Mouse (Mus musculus) embryo, embryonic 11 days (tissue): ENCODE data around the gene Tmem107.
"Not testable (repeated sequence)": the region's sequence is repeated elsewhere in the genome, so short reads cannot be mapped to it uniquely, and the experiment has no call there.

ENCODE experiments used
- DNase-seq: peaks from one replicate; pipeline ENCODE4 v3.0.0-alpha.2; 2015

Tmem107 gene

DNA sequence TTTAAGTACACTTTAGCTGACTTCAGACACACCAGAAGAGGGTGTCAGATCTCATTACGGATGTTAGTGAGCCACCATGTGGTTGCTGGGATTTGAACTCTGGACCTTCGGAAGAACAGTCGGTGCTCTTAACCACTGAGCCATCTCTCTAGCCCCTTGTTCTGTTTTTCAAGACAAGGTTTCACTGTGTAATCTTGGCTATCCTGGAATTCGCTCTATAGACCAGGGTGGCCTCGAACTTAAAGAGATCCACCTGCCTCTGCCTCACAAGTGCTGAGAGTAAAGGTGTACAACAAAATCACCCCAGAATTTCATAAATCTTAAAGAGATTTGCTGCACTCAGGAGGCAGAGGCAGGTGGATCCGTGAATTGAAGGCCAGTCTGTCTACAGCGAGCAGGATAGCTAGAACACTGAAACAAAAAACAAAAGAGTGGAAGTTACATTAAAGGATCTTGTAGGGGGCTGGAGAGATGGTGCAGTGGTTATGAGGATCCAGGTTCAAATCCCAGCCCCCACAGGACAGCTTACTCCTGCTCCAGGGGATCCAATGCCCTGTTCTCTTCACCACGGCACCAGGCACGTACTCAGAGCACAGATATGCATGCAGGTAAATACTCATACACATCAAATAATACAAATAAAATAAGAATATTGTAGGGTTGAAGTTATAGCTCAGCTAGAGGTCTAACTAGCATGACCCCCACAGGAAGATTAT is 5.3 kb downstream of the Tmem107 start:
- DNase-seq, result no peak

DNA sequence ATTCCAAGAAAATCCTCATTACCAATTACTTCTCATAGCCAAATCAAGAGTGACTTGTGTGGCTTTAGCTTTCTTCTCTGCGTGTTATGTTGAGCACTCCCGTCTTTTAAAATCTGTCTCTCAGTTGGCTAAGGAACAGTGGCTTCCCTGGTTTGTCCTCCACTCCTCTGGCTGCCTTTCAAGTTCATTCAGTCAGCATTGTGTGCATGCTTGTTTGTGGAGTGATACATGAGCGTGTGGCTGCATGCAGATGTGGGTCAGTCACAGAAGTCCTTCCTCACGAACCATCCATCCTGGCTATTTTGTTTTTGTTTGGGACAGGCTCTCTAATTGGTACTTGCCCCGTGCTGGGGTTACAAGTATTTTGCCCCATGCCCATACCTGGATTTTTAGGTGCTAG is 6.0 kb downstream of the Tmem107 start:
- no peak for DNase-seq

DNA sequence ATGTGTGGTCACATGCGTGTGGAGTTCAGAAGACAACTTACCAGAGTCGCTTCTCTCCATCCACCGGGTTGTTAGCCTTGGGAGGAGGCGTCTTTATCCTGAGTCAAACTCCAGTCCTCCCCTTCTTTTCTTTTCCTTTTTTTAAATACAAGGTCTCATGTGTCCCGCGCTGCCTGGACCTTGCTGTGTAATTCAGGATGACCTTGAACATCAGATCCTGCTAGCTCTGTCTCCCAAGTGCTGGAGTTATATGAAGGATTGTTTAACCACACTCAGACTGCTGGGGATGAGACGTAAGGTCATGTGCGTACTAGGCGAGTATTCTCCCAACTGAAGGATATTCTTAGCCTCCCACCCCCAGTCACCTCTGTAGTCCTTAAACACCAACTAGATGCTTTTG is 6.7 kb downstream of the Tmem107 start:
- no peak for DNase-seq

DNA sequence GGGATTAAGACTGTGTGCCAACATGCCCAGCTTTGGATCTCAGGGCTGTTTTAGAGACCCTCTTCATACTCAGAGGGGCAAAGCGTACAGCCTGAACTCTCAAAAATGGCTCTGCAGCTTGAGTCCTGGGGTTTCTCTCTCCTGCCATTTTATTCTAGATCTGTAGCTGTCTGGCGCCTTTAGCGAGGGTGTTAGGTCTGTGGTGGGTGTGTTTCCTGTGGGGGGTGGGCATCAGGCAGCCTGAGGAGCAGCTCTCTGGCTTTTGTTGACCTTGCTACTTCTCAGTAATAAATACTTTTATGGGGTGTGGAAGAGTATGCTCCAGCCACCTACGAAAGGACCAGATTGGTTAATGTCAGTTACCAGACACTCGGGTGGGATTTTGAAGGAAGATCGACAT is 7.4 kb downstream of the Tmem107 start:
- no peak for DNase-seq

DNA sequence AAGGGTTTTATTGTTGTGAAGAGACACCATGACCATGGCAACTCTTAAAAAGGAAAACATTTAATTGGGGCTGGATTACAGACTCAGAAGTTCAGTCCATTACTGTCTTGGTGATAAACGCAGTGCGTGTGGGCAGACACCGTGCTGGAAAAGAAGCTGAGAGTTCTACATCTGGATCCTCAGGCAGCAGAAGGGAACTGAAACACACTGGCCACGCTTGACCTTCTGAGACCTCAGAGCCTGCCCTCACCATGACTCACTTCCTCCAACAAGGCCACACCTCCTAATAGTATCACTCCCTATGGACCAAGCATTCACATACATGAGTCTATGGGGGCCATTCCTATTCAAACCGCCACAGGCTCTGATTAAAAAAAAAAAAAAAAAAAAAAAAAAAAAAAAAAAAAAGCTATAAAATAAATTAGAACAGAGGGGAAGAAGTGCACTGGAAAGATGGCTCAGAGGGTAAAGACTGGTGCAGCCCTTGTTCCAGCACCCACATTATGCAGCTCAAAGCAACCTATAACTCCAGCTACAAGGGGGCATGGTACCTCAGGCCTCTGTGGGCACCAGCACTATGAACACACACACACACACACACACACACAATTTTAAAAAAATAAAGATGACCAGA is 8.3 kb downstream of the Tmem107 start:
- DNase-seq, result no peak

DNA sequence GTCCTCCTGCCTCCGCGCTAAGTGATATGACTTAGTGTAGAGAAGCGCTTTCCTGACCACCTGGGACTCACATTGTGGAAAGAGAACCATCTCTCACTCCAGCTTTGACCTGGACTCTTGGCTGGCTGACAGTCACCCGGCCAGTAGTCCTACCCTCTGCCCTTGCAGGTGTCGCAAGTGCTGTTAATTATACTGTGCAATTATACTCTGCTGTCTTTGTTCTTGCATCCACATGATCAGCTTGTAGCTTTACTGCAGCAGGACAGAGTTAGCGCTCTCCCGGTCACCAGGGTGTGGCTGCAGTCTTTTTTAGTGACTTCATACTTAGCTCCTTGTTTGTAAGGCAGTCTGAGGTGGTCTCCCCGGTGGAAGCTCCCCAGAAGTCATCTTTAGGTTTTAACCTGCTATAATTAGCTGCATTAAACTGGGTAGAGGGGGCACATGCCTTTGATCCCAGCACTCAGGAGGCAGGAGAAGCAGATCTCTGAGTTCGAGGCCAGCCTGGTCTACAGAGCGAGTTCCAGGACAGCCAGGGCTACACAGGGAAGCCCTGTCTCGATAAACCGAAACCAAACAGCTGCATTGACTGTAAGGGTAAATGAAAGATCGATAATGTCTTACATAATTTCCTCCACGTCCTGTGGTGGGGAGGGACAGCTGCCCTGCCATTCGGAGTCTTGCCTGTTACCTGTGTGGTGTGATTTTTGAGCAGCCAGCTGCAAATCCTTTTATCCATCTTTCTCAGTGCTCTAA is 9.7 kb downstream of the Tmem107 start:
- no peak for DNase-seq

DNA sequence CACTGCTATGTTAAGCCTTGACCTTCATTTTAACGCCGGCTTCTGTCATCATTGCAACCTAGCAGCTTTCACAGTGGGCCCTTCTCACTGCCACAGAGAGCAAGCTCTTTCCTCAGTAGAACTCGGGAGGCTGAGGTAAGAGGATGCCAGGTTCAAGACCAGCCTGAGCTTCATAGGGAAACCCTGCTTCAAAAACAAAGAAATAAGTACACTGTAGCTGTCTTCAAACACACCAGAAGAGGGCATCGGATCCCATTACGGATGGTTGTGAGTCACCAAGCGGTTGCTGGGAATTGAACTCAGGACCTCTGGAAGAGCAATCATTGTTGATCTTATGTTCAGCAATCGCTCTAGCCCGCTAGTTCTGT is 10.2 kb downstream of the Tmem107 start:
- DNase-seq, result no peak

DNA sequence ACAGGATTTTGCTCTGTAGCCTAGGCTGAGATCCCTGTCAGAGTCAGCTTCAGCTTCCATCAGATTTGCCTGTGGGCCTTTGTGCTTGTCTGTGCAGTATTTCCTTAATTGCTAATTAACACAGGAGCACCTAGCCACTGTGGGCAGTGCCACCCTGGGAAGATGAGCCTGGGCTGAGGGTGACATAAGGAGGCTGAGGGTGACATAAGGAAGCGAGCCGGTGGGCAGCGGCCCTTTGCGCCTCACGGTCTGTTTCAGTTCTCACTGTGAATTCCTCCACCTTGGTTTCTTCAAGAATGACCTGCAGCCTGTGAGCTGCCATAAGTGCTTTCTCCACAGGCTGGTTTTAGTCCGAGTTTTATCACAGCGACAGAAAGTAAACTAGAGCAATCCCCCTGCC is 11.0 kb downstream of the Tmem107 start:
- DNase-seq, result no peak

DNA sequence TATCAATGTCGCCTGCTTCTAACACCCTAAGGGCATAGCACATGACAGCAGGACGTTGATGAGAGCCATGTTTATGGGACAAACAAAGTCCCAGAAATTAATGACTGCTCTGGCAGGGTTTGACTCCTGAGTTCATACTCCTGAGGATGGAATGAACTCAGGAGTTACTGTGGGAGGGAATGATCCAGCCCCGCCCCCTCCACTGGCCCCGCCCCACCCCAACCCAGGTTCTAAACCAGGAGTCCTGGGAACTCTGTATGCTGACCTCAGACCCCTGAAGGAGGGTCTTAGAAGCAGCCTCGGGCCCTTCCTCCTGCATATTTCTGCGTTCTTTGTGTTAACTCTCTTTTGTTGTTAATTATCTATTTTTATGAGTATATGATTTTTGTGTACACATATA is 15.0 kb downstream of the Tmem107 start:
- no peak for DNase-seq

DNA sequence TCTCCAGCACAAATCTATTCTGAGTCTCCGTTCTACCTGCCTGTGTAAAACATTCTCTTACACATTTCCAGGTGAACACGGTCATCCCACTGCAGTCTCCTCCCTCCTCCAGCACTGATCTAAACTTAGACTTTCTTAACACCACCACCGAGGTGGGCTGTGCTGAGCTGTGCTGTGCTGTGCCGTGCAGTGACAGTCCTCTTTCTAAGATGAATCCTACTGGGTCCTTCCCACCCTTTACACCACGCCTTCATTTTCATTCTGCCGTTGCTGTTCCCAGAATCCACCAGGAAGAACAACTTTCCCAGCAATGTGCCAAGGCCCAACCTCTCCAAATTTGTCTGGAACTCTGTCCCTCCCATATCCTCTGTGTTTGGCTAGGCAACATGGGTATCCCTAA is 15.8 kb downstream of the Tmem107 start:
- no peak for DNase-seq

DNA sequence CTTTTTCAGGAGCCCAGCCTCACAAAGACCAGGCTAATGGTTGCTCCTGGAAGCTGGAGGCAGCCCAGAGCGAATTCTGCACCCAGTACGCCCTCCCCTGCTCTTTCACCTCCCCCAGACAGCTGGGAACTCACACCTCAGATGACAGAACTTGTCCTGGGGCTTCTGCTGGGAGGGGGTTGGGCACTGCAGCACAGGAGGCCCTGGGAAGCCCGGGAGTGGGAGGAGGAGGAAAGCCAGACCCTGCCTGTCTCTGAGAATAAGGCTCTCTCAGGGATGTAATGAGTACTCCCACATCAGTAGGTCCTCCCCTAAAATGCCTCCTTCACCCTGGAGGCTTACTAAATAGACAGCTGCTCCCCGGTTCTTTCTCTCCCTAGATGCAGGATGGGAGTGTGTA is 16.5 kb downstream of the Tmem107 start:
- no peak for DNase-seq

DNA sequence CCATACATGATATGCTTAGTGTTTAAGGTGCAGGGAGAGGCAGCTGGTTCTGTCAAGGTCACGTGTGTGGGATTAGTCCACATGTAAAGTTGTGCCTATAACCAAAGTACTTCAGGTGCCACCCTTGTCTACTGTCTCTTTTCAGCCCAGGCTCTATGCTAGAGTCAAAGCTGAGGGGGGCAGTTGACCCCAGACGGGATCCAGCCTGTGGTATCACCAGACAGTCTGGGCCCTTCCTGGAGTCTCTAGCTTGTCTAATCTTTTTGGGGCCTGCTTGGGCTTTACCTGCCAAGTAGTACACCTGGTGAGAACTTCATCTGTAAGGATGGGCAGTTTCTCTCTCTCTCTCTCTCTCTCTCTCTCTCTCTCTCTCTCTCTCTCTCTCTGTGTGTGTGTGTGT is 17.0 kb downstream of the Tmem107 start:
- no peak for DNase-seq

DNA sequence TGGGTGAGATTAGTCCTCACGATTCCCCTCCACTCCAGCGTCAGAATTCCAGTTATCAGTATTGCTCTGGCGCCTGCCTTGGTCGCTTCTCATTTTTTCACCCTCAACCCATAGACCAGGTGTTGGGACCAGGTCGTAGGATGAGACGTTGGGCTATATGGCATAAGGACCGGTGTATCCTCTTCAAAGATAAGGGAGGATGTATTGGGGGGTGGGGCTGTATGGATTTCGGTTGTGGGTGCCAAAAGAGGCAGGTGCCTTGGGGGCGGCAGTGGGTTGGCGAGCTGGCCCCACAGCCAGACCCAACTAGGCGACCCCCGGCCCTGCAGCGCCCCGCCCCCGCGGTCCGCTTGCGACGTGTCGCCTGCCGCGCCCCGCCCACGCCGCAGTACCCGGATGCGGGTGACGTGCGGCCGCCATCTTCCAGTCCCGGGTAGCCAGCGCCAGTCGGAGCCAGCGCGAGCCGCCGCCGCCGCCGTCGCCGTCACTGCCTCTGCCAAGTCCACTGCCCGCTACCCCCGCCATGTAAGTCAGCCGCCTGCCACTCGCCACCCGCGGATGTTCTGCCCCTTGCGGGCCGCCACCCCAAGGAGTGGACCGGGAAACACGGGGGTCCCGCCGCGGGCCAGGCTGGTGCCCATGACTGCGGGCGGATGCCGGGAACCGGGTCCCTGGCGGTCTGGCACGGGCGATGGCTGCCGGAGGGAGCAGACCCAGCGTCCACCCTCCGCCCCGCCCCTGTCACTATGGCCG is 17.7 kb downstream of the Tmem107 start, which contains the start of gene Vamp2:
Gene Vamp2 (plus strand): TSS at position 388 of the 753 bp plus-strand sequence.
- peak; percentile 95 for DNase-seq

DNA sequence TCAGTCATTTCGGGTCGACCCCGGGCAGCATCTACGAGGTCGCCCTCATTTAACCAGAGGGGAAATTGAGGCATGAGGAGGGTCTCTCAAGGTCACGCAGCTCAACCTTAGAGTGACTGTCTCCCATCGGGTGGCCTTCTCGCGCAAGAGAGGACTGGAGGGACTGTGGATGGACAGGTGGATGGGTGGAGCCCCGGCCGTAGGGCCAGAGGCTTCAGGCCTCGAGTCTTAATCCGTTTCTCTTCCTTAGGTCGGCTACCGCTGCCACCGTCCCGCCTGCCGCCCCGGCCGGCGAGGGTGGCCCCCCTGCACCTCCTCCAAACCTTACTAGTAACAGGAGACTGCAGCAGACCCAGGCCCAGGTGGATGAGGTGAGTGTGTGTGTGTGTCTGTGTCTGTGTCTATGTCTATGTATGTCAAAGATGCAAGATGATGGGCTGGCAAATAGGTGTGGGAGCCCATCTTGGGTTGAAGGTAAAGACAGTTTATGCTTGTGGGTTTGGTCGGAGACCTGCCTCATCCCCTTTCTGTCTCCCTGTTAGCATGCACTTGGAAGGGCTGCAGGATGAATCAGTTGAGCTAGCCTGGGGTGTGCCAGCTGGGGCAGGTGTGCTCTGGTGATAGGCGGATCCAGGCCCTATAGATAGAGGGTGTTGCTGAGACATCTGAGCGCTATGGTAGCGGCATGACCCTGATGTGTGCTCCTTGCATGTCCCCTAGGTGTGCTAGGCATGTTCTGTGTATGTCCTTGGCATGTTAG is 18.4 kb downstream of the Tmem107 start:
- no peak for DNase-seq

DNA sequence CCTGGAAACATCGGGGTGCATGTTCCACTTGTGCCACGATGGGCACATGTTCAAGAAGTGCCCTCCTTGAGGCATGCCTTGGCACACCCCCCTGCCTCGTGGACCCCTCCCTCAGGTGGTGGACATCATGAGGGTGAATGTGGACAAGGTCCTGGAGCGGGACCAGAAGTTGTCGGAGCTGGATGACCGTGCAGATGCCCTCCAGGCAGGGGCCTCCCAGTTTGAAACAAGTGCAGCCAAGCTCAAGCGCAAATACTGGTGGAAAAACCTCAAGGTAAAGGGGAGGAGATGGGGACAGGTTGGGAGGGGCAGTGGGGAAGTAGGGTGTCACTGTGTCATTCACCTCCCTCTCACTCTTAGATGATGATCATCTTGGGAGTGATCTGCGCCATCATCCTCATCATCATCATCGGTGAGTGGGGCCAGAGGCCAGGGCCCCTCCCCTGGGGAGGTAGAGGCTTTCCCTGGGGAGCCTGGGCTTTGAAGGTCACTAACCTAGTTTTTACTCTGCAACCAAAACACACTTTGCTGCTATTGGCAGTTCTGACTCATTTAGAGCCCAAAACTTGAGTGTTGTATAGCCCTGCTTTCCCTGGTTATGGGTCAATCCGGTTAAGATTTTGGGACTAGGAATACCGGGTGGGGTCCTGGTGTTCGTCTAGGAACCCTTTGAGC is 19.1 kb downstream of the Tmem107 start:
- DNase-seq, result no peak

DNA sequence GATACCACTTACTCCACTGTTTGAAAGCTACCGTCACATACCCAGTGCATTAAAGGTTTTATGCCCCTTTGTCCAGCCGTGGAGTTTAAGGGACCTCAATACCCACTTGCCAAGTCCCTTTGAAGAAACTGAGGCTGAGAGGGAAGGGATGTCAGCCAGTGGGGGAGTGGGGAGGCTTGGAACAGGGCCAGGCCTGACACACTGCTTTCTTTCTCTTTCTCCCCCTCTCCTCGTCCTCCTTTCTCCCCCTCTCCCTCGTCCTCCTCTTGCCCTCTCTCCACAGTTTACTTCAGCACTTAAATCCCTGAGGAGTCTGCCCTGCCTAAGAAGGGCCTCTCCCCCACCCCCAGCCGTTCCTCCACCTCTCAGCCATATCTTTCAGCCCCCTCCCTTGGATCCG is 19.8 kb downstream of the Tmem107 start:
- no peak for DNase-seq

DNA sequence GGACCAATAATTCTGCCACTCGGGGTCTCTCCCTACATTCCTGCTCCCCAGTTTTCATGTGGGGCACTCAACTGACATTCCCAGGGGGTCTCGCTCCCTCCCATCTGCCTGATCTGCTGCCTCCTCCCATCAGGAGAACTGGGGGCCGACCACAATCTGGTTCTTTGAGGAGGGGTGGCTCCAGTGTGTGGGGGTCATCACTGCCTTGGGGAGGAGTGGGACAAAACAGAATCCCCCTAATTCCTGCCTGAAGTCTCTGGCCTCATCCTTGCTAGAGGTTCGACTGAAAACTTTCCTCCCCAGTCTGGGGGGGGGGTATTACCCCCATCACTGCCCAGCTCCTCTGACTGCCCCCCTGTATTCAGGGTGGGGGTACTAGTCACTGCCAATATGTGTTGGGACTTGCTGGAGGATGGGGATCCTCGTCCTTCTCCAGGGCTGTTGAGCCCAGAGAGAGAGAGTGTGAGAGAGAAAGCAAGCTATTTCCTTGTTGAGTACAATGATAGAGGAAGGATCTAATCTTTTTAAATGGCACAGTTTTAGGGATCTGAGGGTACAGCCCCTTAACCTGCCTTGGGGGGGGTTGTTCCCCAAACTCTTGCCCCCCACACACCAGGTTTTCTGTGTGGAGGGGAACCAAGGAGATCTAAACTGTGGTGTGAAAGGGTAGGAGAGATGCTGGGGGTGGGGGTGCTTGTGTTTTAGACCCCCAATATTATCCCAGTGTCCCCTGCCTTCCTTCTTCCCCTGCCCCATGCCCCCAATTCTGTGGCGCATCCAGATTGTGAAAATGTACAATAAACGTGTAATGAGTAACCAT is 21.2 kb downstream of the Tmem107 start:
- no peak for DNase-seq

DNA sequence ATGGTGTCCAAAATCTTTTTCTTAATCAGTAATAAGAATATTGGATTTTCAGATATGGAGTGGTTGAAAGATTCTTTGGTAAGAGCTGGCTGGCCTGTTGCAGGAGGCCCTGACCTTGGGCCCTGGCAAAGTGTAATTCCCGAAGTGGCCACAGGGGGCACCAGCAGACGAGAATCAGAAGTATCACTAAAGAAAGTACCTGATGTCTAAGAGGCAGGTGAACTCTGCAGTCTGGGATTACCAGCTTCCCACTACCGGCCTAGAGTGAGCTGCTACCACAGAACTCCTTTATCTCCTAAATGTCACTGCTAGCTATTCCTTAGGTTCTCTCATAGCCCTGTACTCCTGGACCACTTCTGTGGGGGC is 21.8 kb downstream of the Tmem107 start:
- DNase-seq, result peak; percentile 76

DNA sequence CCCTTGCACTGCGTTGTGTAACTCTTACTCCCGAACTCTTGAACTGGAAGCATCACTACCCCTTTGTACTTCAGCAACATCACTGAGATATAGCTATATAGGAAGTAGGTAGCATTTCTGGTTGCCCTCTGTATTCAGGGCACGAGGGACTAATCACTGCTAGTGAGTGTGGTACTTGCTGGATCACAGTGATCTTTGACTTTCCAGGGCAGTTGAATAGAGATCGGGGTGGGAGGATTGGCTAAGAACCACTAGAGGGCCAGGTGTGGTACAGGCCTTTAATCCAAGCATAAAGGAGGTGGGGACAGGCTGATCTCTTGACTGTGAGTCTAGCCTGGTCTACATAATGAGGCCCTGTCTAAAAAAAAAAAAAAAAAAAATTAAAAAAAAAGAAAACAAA is 22.3 kb downstream of the Tmem107 start:
- no peak for DNase-seq

DNA sequence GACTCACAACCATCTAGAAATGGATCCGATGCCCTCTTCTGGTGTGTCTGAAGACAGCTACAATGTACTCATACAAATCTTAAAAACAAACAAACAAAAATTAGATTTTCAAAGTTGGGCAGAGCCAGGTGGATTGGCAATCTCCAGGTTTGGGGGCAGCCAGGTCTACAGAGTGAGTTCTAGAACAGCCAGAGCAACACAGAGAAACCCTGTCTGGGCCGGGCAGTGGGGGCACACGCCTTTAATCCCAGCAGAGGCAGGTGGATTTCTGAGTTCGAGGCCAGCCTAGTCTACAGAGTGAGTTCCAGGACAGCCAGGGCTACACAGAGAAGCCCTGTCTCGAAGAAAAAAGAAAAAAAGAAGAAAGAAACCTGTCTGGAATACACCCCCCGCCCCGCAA is 23.2 kb downstream of the Tmem107 start:
- DNase-seq, result not testable (repeated sequence)
